Mouse (Mus musculus): ENCODE results near the gene Tmem233.

The Tmem233 gene

GRCm38 (mm10) chr5:116083081-116083480, at the start of gene Tmem233:
Tmem233 (minus strand) TSS chr5:116083244.
- in situ Hi-C loops (cut with MboI, MseI): no loop called here

- in situ Hi-C loops (cut with MboI, MseI): loop anchor here (5.0 kb wide), 2 partner anchors 89 to 359 kb away; no protein-coding TSS in a partner anchor
These were observed 40.3 kb upstream of the Tmem233 start for GRCm38 (mm10) chr5:116123344-116123743.

- in situ Hi-C loops (cut with MboI, MseI): no loop called here
These were observed 33.5 kb upstream of the Tmem233 start for GRCm38 (mm10) chr5:116116567-116116966.

GRCm38 (mm10) chr5:116116110-116116509, 33.1 kb upstream of the Tmem233 start:
- in situ Hi-C loops (cut with MboI, MseI): no loop called here

- in situ Hi-C loops (cut with MboI, MseI): no loop called here
These were observed 32.2 kb upstream of the Tmem233 start for GRCm38 (mm10) chr5:116115071-116115834.

GRCm38 (mm10) chr5:116108651-116109050, 25.6 kb upstream of the Tmem233 start:
- in situ Hi-C loops (cut with MboI, MseI): no loop called here

GRCm38 (mm10) chr5:116084231-116084630, 1.2 kb upstream of the Tmem233 start:
- in situ Hi-C loops (cut with MboI, MseI): no loop called here

- in situ Hi-C loops (cut with MboI, MseI): no loop called here
These were observed 673 bp downstream of the Tmem233 start for GRCm38 (mm10) chr5:116082241-116082900.

GRCm38 (mm10) chr5:116081616-116082015, 1.4 kb downstream of the Tmem233 start:
- in situ Hi-C loops (cut with MboI, MseI): no loop called here

- in situ Hi-C loops (cut with MboI, MseI): no loop called here
These were observed 2.3 kb downstream of the Tmem233 start for GRCm38 (mm10) chr5:116080736-116081135.

- in situ Hi-C loops (cut with MboI, MseI): no loop called here
These were observed 13.4 kb downstream of the Tmem233 start for GRCm38 (mm10) chr5:116069618-116070017.

- in situ Hi-C loops (cut with MboI, MseI): no loop called here
These were observed 30.2 kb downstream of the Tmem233 start for GRCm38 (mm10) chr5:116052826-116053225.

GRCm38 (mm10) chr5:116052171-116052570, 30.9 kb downstream of the Tmem233 start:
- in situ Hi-C loops (cut with MboI, MseI): no loop called here

GRCm38 (mm10) chr5:116049821-116050220, 33.2 kb downstream of the Tmem233 start:
- in situ Hi-C loops (cut with MboI, MseI): no loop called here

GRCm38 (mm10) chr5:116048321-116048720, 34.7 kb downstream of the Tmem233 start:
- in situ Hi-C loops (cut with MboI, MseI): no loop called here

- in situ Hi-C loops (cut with MboI, MseI): no loop called here
These were observed 36.8 kb downstream of the Tmem233 start for GRCm38 (mm10) chr5:116046246-116046645.

GRCm38 (mm10) chr5:116045581-116045980, 37.5 kb downstream of the Tmem233 start:
- in situ Hi-C loops (cut with MboI, MseI): no loop called here

- in situ Hi-C loops (cut with MboI, MseI): no loop called here
These were observed 40.8 kb downstream of the Tmem233 start for GRCm38 (mm10) chr5:116042241-116042640.

GRCm38 (mm10) chr5:116039706-116040105, 43.3 kb downstream of the Tmem233 start:
- in situ Hi-C loops (cut with MboI, MseI): no loop called here

- in situ Hi-C loops (cut with MboI, MseI): no loop called here
These were observed 45.3 kb downstream of the Tmem233 start for GRCm38 (mm10) chr5:116037731-116038130.

GRCm38 (mm10) chr5:116036465-116036864, 46.6 kb downstream of the Tmem233 start:
- in situ Hi-C loops (cut with MboI, MseI): no loop called here

- in situ Hi-C loops (cut with MboI, MseI): no loop called here
These were observed 51.9 kb downstream of the Tmem233 start for GRCm38 (mm10) chr5:116031190-116031577.

GRCm38 (mm10) chr5:116030566-116031189, 52.4 kb downstream of the Tmem233 start:
- in situ Hi-C loops (cut with MboI, MseI): no loop called here

Measured in T-helper 1 cell (primary cell).